Mouse (Mus musculus): ENCODE data around the gene Car6.

Gene Car6

DNA sequence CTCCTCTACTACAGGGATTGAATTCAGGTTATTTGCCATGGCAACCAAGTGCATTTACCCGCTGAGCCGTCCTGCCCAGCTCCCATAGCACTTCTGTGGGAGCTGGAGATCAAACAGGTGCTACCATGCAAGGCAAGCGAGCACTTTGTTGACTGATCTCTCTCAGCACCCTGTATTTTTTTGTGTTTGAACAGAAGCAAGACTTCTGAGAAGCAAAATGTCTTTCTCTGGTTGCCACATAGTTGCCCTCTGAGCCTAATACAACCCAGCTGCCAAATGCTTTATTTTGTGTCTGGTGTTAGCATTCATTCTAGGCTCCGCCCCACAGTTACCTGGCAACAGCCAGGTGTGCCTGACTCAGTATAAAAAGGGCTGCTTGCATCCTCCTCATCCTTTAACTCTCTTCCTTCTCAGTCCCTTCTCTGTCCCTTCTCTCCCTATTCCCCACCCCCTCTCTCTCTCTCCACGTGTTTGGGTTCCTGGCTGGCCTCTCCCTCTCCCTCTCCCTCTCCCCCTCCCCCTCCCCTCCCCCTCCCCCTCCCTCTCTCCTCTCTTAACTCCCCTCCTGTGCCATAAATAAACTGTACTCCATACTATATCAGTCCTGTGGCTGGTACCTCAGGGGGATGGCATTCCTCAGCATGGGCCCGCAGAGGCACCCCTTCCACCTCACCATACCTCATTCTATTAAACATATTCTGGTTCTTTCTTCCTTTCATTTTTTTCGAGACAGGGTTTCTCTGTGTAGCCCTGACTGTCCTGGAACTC is 27.6 kb upstream of the Car6 start:
- DNase-seq (ENCODE audit: low read depth) = no peak

GRCm38 (mm10) chr4:150226818-150227688 is 25.9 kb upstream of the Car6 start:
- DNase-seq (ENCODE audit: low read depth) = no peak

GRCm38 (mm10) chr4:150225700-150226099 is 24.6 kb upstream of the Car6 start:
- no peak for DNase-seq (ENCODE audit: low read depth)

GRCm38 (mm10) chr4:150223830-150224229 is 22.7 kb upstream of the Car6 start:
- DNase-seq (ENCODE audit: low read depth) = no peak

GRCm38 (mm10) chr4:150221017-150221640 is 20.0 kb upstream of the Car6 start:
- DNase-seq (ENCODE audit: low read depth) = no peak

DNA sequence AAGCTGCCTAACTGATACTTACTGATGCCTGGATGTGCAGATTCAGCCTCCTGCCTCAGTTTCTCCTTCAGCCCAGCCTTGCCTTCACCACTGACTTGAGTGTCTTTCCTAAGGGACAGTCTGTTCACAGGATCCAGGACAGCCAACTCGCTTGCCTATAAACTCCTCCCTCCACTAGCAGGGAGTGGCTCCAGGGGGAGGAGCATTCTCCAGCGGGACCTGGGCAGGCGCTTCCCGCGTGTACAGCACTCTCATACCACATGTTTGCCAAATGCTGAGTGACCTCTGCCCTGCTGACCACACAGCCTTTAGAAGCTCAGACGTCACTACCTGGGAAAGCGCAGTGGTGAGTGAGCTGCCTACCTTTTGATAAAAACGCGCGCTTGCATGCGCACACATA is 19.5 kb upstream of the Car6 start:
- no peak for DNase-seq (ENCODE audit: low read depth)

DNA sequence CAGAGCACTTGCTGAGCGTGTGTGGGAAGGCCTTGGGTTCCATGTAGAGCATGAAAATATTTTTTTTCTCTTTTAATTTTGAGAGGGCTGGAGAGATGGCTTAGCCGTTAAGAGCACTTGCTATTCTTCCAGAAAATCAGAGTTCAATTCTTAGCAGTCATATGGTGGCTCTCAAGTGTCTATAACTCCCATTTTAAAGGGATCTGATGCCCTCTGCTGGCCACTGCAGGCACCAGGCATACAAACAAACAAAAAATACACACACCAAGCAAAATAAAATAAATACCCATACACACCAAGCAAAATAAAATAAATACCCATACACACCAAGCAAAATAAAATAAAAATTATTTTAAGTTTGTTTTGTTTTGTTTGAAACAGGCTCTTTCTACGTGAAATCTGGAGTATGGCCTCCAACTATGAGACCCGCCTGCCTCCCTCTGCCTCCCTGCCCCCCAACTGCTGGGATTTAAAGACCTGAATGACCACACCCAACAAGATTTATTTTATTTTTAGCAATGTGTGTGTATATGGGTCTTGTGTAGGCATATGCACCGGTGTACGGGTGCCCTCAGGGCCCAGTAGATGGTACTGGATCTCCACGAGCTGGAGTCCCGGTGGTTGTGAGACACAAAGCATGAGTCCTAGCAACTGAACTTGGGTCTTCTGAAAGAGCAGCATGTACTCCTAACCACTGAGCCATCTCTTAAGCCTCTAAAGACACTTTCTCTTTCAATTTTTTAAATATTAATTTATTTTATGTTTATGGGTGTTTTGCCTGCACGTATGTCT is 18.6 kb upstream of the Car6 start:
- DNase-seq (ENCODE audit: low read depth) = no peak

GRCm38 (mm10) chr4:150217935-150218334 is 16.8 kb upstream of the Car6 start:
- DNase-seq (ENCODE audit: low read depth) = no peak

GRCm38 (mm10) chr4:150217042-150217554 is 16.0 kb upstream of the Car6 start:
- no peak for DNase-seq (ENCODE audit: low read depth)

DNA sequence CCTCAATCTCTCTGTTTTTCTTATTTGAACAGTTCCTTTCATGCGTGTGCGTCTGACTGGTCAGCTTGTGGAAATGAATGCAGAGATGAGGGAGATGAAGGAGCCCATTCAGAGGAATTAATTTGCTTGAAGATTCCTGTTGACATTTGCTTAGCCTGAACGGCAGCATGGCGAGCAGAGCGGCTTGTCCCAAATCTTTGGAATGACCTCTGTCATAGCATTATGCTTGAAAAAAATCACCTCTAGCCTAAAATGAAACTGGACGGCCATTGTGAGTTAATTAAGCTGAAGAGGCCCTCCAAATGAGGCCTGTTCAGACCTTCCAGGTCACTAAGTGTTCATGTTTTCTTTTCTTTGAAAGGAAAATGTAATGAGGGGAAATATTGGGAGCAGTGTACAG is 15.3 kb upstream of the Car6 start:
- DNase-seq (ENCODE audit: low read depth) = no peak

- DNase-seq (ENCODE audit: low read depth) = no peak
Measured at GRCm38 (mm10) chr4:150213910-150214309, 12.8 kb upstream of the Car6 start.

GRCm38 (mm10) chr4:150212553-150212971 is 11.4 kb upstream of the Car6 start:
- no peak for DNase-seq (ENCODE audit: low read depth)

DNA sequence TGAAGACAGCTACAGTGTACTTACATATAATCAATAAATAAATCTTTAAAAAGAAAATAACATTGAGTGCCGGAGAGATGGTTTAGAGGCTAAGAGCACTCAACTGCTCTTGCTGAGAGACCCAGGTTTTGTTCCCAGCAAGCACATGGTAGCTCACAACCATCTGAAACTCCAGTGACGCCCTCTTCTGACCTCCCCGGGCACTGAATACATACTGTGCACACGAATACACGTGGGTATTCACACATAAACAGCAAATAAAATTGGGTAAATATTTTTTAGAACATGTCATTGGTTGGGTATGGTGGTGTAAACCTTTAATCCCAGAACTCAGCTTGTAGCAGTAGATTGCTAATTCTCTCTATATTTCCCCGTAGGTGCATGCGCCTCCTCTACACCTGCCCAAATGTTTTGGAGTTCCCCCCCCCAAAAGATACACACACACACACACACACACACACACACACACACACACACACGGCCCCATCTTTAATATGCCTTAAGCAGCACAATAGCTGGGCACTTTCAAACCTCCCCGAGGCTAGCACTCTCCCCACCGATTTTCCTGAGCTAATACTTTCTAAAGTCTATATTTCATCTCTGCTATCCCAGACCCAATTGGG is 10.9 kb upstream of the Car6 start:
- no peak for DNase-seq (ENCODE audit: low read depth)

- no peak for DNase-seq (ENCODE audit: low read depth)
Measured at GRCm38 (mm10) chr4:150210306-150210705, 9.2 kb upstream of the Car6 start.

- DNase-seq (ENCODE audit: low read depth) = no peak
Measured at GRCm38 (mm10) chr4:150209751-150210150, 8.6 kb upstream of the Car6 start.

DNA sequence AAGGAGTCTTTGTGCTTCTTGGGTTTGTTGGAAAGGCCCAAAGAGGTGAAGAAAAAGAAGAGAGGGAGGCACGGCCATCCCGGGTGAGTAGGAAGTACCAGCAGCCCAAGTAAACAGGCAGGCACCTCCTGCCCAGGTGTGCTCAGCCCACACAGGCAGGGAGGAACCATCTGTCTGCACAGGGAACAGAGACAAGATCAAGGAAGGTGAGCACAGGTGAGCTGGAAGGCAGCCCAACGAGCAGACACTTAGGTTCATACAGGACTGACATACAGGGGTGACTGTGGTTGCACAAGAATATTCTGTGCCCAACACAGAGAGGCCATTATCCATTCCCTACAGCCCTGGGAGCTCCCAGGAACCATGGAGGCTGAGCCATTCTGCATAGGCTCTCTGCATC is 3.7 kb upstream of the Car6 start:
- no peak for DNase-seq (ENCODE audit: low read depth)

DNA sequence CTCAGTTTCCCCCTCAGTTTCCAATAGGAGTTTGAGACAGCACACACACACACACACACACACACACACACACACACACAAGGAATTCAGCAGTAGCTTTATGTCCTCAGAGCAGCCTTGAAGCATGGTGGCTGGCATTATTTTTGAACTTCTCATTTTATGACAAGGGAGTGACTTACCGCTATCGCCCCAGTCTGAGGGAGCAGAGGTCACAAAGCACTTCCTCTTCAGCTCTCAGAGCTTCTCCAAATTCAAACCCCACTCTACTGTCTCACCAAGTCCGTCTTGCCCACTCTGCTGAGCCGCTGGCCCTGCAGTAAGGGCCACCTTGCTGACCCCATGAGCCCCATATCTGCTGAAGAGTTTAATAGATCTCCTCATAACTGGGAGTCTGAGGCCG is 1.6 kb upstream of the Car6 start:
- DNase-seq (ENCODE audit: low read depth) = no peak

DNA sequence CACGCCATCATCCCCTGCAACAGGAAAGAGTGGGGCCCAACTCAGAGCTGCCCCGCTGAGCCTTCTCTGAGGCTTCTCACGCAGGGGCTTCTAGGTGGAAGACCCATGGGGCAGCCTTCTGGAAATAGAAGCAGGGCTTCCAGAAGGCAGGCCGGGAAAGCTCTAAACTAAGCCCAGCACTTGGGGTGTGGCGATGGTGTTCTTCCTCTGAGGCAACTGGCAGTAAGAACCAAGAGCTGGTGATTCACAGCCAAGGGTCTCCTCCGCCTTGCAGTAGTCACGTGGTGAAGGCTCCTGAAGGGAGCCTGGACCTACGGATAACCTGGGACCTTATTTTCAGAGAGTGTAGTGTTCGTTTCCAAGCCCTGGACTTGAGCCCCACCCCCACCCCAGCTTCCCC is 2.9 kb downstream of the Car6 start:
- no peak for DNase-seq (ENCODE audit: low read depth)

DNA sequence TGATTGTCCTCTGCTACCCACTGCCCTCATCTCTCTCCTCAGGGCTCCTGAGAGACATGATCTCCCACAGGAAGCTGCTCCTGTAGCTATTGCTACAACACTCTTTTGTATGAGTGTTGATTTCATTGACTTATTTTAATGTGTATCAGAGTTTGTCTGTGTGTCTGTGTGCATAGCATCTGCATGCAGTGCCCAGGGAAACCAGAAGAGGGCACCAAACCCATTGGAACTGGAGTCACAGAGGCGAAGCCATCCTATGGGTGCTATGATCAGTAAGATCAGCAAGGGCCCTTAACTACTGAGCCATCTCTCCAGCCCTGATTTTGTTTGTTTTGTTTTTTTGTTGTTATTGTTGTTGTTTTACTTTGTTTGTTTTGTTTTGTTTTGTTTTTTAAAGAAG is 7.2 kb downstream of the Car6 start:
- peak; percentile 73 for DNase-seq (ENCODE audit: low read depth)

DNA sequence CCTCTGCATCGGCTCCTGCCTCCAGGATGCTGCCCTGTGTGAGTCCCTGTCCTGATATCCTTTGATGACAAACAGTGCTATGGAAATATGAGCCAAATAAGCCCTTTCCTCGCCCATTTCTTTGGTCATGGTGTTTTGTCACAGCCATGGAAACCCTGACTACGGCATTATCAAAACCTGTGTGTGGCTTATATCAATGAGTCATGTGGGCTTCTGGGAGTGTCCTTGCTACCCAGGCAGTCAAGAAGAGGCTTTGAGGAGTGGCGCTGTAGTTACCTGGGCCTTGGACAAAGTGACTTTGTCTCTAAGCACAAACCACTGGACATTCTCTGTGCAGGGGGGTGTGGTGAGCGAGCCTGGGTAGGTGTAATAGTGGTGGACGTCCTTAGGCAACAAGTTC is 8.9 kb downstream of the Car6 start:
- no peak for DNase-seq (ENCODE audit: low read depth)

DNA sequence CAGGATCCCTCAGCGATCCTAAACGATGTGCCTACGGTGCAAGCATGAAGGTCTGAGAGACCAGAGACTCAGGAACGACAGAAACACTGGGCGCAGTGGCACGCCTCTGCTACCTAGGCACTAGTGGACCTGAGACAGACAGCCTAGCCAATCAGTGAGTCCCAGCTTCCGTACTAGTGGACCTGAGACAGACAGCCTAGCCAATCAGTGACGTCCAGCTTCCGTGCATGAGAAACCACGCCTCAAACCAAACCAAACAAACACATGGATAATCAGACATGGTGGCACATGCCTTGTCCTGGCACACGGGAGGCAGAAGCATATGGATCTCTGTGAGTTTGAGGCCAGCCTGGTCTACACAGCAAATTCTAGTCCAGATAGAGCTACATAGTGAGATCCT is 12.9 kb downstream of the Car6 start:
- DNase-seq (ENCODE audit: low read depth) = no peak
